Mouse (Mus musculus) CD8-positive naive resting alpha-beta T cell, adult 2 months (primary cell): ENCODE data around the gene Ripor2.
"Not testable (repeated sequence)": the region's sequence is repeated elsewhere in the genome, so short reads cannot be mapped to it uniquely, and the experiment has no call there.

Experiments
- DNase-seq, 2 experiments: peaks; one replicate each; pipeline ENCODE4 v3.0.0; 2022; ENCODE audit warnings: low read depth in 2 of 2, low spot score in 2 of 2

The Ripor2 gene

GRCm38 (mm10) chr13:24760351-24760870 is 178.4 kb downstream of the Ripor2 start:
- DNase-seq, result no peak

- DNase-seq, result no peak
Measured at GRCm38 (mm10) chr13:24761083-24761402, 179.1 kb downstream of the Ripor2 start.

GRCm38 (mm10) chr13:24761403-24762227 is 179.6 kb downstream of the Ripor2 start, which contains the start of gene Gmnn:
Gene Gmnn (minus strand): TSS chr13:24761923.
- DNase-seq, result peak; percentile 81 to 86

- no peak for DNase-seq
Measured at GRCm38 (mm10) chr13:24762254-24762653, 180.3 kb downstream of the Ripor2 start.

GRCm38 (mm10) chr13:24767809-24768208 is 185.8 kb downstream of the Ripor2 start:
- not testable (repeated sequence) for DNase-seq

GRCm38 (mm10) chr13:24771482-24771881 is 189.5 kb downstream of the Ripor2 start:
- not testable (repeated sequence) for DNase-seq

GRCm38 (mm10) chr13:24776146-24776844 is 194.3 kb downstream of the Ripor2 start:
- peak; percentile 58 to 68 for DNase-seq

GRCm38 (mm10) chr13:24778026-24778425 is 196.0 kb downstream of the Ripor2 start:
- no peak for DNase-seq

- DNase-seq, result peak; percentile 23 to 33
Measured at GRCm38 (mm10) chr13:24778706-24779380, 196.9 kb downstream of the Ripor2 start.

- no peak for DNase-seq
Measured at GRCm38 (mm10) chr13:24781916-24782315, 199.9 kb downstream of the Ripor2 start.
